Mouse (Mus musculus) testis, adult 2 months (tissue): Measurements from ENCODE around the gene Zfp646. TPM values are rescaled to one million over a fixed set of nuclear protein-coding genes. Genes with fewer than 3 reads are reported as not detected.
A peak's percentile ranks its signal among the peaks of the same experiment; 100 is the strongest.

Experiments
- H3K27ac ChIP-seq: fragments of 200-500 bp; 2 replicates; pipeline ENCODE4 v1.5.1; 2012; ENCODE audit warnings: low read depth, low read length; ENCODE audit not compliant: control insufficient read depth, insufficient read depth
- H3K27me3 ChIP-seq: fragments of 200-500 bp; 2 replicates; pipeline ENCODE4 v1.6.1; 2012; ENCODE audit warnings: mild to moderate bottlenecking, low read length, moderate library complexity; ENCODE audit not compliant: control insufficient read depth, insufficient read depth
- H3K36me3 ChIP-seq: fragments of 200-500 bp; 2 replicates; pipeline ENCODE4 v1.6.1; 2012; ENCODE audit warnings: mild to moderate bottlenecking, low read length; ENCODE audit not compliant: control insufficient read depth, insufficient read depth
- H3K4me1 ChIP-seq: fragments of 200-500 bp; 2 replicates; pipeline ENCODE4 v1.6.1; 2012; ENCODE audit warnings: low read length; ENCODE audit not compliant: control insufficient read depth, insufficient read depth
- H3K4me3 ChIP-seq: fragments of 200-500 bp; 2 replicates; pipeline ENCODE4 v1.5.1; 2012; ENCODE audit warnings: low read depth, mild to moderate bottlenecking, low read length, moderate library complexity, mixed read lengths; ENCODE audit not compliant: control insufficient read depth
- CTCF ChIP-seq: fragments of 200-500 bp; IDR thresholded peaks from 2 replicates; pipeline ENCODE4 v1.5.1; 2012; ENCODE audit warnings: low read depth, mild to moderate bottlenecking, inconsistent platforms, low read length, moderate library complexity; ENCODE audit not compliant: control insufficient read depth, insufficient read depth, insufficient replicate concordance
- POLR2A ChIP-seq: fragments of 200-500 bp; IDR thresholded peaks from 2 replicates; pipeline ENCODE4 v1.6.1; 2012; ENCODE audit warnings: low read depth, mild to moderate bottlenecking, inconsistent platforms, low read length, moderate library complexity; ENCODE audit not compliant: control insufficient read depth
- polyA plus RNA-seq: library from polyadenylated mRNA; depleted of rRNA; stranded (reverse); fragments of >200 nt; gene quantifications from 2 replicates; pipeline ENCODE4 v1.2.3, GENCODE M21; 2012; rRNA removed

The Zfp646 gene
- polyA plus RNA-seq, 1 experiment, result 57.9 TPM

DNA sequence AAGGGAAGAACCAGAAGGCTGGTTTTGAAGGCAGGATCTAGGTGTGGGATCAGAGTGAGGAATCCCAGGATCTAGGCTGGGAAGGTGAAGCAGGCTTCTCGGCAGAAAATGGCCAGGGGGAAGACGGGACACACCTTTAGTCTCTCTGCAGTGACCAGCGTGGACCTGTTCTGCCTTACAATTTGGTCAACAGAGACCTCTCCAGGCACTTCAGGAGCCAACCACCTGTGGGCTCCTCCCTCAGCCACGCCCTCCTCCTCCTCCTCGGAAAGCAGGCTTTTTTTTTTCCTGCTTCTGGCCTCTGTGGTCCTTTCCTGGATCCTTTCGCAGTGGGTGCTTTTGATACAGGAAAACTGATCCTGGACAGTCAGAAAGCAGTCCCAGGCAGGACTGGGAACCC, 53.9 kb downstream of the Zfp646 start, which contains the start of gene Prss8:
Gene Prss8, minus strand, starts transcription at position 182 of the 400 bp plus-strand sequence.
- no peak within 1 kb of the TSS for H3K27ac ChIP-seq
- peaks cover 14% of the 10 kb centered on the region for H3K4me1 ChIP-seq
- H3K27me3 ChIP-seq, result no peaks in the 10 kb centered on the region
- TF ChIP-seq POLR2A, result no peak
- no peak for TF ChIP-seq CTCF
- H3K4me3 ChIP-seq, result peak within 1 kb of the TSS; percentile 4; the same call in 1 of the 2 replicates
- peaks cover 2% of the 10 kb centered on the region; the same call in 1 of the 2 replicates for H3K36me3 ChIP-seq

DNA sequence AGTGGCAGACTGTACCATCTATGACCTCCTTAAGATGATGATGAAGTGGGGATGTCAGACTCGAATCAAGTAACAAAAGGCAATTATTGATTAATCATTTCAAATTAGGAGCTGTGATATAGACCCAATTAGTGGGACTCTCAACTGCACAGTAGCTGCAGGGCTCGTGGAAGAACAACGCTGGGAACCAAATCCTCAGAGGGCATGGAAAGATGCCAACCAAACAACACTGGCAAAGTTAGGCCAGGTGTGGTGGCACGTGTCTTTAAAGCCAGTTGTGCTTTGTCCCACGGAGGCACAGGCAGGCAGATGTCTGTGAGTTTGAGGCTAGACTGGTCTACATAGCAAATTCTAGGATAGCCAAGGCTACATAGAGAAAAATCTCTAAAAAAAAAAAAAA, 54.6 kb downstream of the Zfp646 start:
- Histone ChIP-seq H3K27ac (no peak overlapping the region), H3K36me3 (peaks cover 2% of the 10 kb centered on the region; the same call in 1 of the 2 replicates), H3K4me1 (peaks cover 18% of the 10 kb centered on the region), H3K27me3 (no peaks in the 10 kb centered on the region), H3K4me3 (no peak overlapping the region)
- no peak for TF ChIP-seq CTCF
- no peak for TF ChIP-seq POLR2A

DNA sequence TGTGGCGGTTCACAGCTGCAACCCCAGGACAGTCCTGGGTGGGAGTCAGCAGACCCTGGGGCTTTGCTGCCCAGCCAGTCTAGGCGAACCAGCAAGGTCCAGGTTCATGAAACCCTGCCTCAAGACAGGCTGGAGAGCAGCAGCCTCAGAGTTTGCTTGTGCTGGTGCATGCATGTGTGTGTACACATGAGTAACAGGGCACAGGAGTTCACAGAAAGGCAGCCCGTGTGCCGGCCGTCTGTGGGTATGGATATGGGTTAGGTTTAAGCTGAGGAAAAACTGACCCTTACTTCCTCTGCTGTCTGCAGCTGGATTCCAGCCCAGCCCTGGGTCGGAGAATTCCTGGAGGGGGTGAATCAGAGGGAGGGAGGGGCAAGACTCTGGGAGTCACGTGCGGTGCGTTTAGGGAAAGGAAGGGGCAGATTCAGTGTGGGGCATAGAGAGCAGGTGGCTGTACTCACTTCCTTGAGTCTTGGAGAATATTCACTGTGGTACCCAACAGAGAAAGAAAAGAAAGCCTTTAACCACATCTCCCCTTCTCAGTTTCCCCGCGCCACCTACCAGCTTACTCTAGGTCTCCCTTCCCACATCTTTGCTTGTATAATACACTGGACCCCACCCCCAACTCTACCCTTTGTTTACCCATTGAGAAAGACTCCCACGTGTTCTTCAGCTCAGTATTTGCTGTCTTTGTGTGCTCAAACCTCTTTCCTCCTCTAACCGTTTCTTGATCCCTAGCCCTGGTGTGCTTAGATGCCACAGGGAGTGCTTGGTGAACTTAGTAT, 55.5 kb downstream of the Zfp646 start:
- TF ChIP-seq CTCF (no peak), POLR2A (no peak)
- Histone ChIP-seq H3K27ac (no peak overlapping the region), H3K4me1 (peaks cover 25% of the 10 kb centered on the region), H3K4me3 (no peak overlapping the region), H3K27me3 (no peaks in the 10 kb centered on the region), H3K36me3 (no peaks in the 10 kb centered on the region)

DNA sequence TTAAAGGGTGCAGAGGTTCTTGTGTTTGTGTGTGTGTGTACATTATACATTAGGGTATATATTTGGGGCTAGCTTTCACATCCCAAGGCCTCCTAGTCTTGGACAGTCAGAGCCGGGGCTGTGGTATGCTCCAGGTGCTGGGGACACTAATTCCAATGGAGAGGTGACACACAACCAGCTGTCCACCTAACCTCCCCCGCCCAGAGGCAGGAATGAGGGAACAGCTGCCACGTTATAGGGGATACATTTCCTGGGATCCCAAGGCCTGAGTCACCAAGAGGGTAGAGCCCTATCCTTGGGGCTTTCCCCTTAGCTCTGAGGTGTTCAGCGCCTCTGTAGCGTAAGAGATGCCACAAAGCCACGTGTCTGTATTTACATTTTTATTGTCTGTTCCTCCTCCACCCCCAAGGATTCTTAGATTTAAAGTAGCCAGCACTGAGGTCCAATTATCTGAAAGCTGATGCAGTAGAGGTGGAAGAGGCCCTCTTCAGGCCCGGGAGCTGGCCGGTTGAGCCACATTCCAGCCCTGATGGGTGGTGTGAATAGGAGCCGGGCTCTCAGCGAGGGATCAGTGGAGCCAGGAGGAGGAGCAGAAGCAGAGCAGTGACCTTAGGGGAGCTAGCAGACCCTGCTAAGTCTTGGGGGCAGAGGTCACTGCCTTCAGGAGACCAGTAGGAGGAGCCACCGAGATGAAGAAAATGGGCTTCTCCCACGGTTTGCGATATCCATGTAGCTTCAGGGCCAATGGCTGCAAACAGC, 56.4 kb downstream of the Zfp646 start:
- Histone ChIP-seq H3K4me3 (no peak overlapping the region), H3K27ac (no peak overlapping the region), H3K4me1 (peaks cover 26% of the 10 kb centered on the region), H3K36me3 (no peaks in the 10 kb centered on the region), H3K27me3 (no peaks in the 10 kb centered on the region)
- no peak for TF ChIP-seq CTCF
- TF ChIP-seq POLR2A, result no peak

DNA sequence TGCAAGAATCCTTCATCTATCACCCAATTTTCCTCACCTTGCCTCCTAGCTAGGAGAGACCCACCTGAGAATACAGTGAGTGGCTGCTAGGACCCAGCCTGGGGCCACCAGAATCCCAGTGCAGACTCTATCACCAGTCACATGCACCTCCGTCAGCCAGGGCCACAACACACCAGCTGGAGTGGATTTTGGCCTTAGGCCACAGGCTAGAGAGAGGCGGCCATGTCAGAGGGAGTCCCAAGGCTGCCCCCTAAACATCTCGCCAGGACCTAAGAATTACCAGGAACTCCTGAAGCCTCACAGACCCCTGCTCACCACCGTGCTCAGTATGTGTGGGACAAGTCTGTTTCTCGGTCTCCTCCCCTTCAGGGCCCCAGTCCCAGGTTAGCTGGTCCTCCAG, 58.1 kb downstream of the Zfp646 start:
- H3K27ac ChIP-seq, result no peak overlapping the region
- H3K27me3 ChIP-seq, result no peaks in the 10 kb centered on the region
- H3K36me3 ChIP-seq, result no peaks in the 10 kb centered on the region
- H3K4me3 ChIP-seq, result no peak overlapping the region
- H3K4me1 ChIP-seq, result peaks cover 20% of the 10 kb centered on the region
- TF ChIP-seq CTCF (no peak), POLR2A (no peak)

DNA sequence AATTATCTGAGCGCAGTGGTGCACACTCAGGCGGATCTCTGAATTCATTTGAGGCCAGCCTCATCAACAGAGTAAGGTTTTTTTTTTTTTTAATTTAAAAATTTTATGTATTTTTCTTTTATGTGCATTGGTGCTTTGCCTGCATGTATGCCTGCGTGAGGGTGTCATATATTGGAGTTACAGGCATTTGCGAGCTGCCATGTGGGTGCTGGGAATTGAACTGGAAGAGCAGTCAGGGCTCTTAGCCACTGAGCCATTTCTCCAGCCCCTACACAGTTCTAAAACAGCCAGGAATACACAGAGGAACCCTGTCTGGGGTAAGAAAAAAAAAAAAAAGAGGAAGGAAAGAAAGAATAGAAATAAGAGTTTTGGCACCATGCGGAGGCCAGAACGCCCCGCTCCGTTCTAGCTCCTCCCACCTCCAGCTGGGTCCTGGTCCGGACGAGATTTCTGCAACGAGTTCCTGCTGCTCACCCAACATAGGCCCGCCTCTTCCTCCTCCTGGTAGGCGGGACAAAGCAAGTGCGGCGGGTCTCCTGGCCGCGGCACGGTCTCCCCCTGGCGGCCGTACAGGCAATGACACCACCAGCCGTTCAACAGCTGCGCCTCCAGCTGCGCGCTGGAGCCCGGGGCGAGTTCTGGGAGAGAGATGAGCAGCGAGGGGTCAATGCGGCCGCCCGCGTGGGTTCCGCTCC, 59.2 kb downstream of the Zfp646 start:
- peak overlapping the region; percentile 62 for H3K27ac ChIP-seq
- no peaks in the 10 kb centered on the region for H3K27me3 ChIP-seq
- no peaks in the 10 kb centered on the region for H3K36me3 ChIP-seq
- TF ChIP-seq POLR2A, result peak; percentile 37; the same call in 1 of the 2 replicates
- peak; percentile 96 for TF ChIP-seq CTCF
- peak overlapping the region; percentile 86 for H3K4me3 ChIP-seq
- peaks cover 14% of the 10 kb centered on the region for H3K4me1 ChIP-seq

Other genes starting within 250 kb of the Zfp646 start
- gene Bcl7c, start 167.3 kb upstream of the Zfp646 start, polyA plus RNA-seq, result 69.0 and 79.6 TPM in 2 replicates
- gene Ctf1, start 163.5 kb upstream of the Zfp646 start, polyA plus RNA-seq, result 4.7 and 5.1 TPM in 2 replicates
- 0.07 TPM in 1 of 2 replicates, not detected in the other for gene Ctf2, start 144.1 kb upstream of the Zfp646 start, polyA plus RNA-seq
- gene Fbxl19, start 131.7 kb upstream of the Zfp646 start, polyA plus RNA-seq, result 36.9 and 37.2 TPM in 2 replicates
- 13.8 and 13.9 TPM in 2 replicates for gene Orai3, start 106.4 kb upstream of the Zfp646 start, polyA plus RNA-seq
- gene Setd1a, start 99.6 kb upstream of the Zfp646 start, polyA plus RNA-seq, result 15.9 and 18.2 TPM in 2 replicates
- not detected in 2 replicates for gene Gm49388, start 90.6 kb upstream of the Zfp646 start, polyA plus RNA-seq
- gene Hsd3b7, start 75.6 kb upstream of the Zfp646 start, polyA plus RNA-seq, result 6.1 and 7.1 TPM in 2 replicates
- 18.3 and 19.4 TPM in 2 replicates for gene Stx4a, start 51.9 kb upstream of the Zfp646 start, polyA plus RNA-seq
- 2.2 and 2.4 TPM in 2 replicates for gene Stx1b, start 51.7 kb upstream of the Zfp646 start, polyA plus RNA-seq
- 3.2 TPM in 2 replicates for gene Zfp668, start 607 bp downstream of the Zfp646 start, polyA plus RNA-seq
- 0.76 and 0.88 TPM in 2 replicates for gene Prss53, start 14.7 kb downstream of the Zfp646 start, polyA plus RNA-seq
- not detected in 2 replicates for gene Gm21974, start 19.2 kb downstream of the Zfp646 start, polyA plus RNA-seq
- 29.3 and 39.0 TPM in 2 replicates for gene Vkorc1, start 19.4 kb downstream of the Zfp646 start, polyA plus RNA-seq
- 7.9 and 10.6 TPM in 2 replicates for gene Bckdk, start 27.9 kb downstream of the Zfp646 start, polyA plus RNA-seq
- 98.4 and 105 TPM in 2 replicates for gene Kat8, start 36.3 kb downstream of the Zfp646 start, polyA plus RNA-seq
- 0.26 and 4.0 TPM in 2 replicates for gene Prss8, start 53.9 kb downstream of the Zfp646 start, polyA plus RNA-seq
- 5.9 and 6.3 TPM in 2 replicates for gene Prss36, start 70.5 kb downstream of the Zfp646 start, polyA plus RNA-seq
- 271 and 306 TPM in 2 replicates for gene Fus, start 91.2 kb downstream of the Zfp646 start, polyA plus RNA-seq
- 2.9 and 3.1 TPM in 2 replicates for gene Pycard, start 117.6 kb downstream of the Zfp646 start, polyA plus RNA-seq
- 0.25 and 0.32 TPM in 2 replicates for gene Trim72, start 127.7 kb downstream of the Zfp646 start, polyA plus RNA-seq
- 0.25 and 0.55 TPM in 2 replicates for gene Itgam, start 186.4 kb downstream of the Zfp646 start, polyA plus RNA-seq
- not detected in 2 replicates for gene Gm49368, start 186.5 kb downstream of the Zfp646 start, polyA plus RNA-seq